18 mouse cellular contexts compared by ENCODE assay signal in the genomic region with DNA sequence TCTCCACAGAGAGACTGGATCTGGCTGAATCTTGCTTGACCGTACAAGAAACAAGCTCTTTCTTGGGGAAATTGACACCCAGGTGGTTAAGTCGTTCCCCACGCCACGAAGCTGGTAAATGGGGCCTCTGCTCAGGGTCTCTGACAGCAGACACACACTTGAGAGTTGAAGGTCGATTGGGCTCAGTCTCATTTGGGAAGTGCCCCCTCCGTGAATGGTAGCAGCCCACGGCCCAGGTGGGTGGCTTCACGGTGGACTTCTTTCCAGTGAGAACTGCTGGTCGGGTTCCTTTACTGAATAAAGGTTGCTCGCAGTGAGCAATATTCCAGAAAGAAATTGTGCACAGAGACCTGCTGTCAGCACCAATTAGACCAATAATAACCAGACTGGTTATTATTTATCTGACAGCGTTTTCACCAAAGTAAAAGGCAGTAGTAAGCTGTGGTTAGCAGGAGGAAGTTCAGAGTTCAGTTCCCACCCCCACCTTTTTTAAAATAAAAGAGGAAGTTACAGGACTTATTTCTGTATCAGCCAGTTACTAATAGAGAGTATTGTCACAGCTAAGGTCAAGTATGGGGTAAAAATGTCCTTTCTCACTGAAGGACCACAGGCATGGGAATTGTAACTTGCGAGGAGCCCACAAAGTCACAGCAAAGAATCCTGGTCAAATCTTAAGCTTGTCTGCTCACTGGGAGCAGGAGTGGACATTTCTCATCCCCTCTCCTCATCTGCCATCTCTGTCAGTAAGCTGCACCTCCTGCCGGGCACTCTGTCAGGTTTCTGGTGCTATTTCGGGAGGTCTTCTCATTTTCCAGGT. TPM values are rescaled to one million over a fixed set of nuclear protein-coding genes. Genes with fewer than 3 reads are reported as not detected.
DNase-seq lines count a peak whose midpoint lies in the region; ATAC-seq and TF ChIP-seq lines count a peak whose summit lies in the region.
"Had no signal": no experiment of that assay in that cellular context is flagged by ENCODE, and none has a peak within 500 bp of the region (broad histone marks: within the 10 kb centered on the region; RNA-seq: fewer than 3 reads in every experiment).

No protein-coding gene starts in this region.

- no peak for TF ChIP-seq POLR2A in bone marrow, adult 2 months (IDR thresholded peaks at IDR 0.05; ENCODE audit: borderline replicate concordance, control insufficient read depth, low read depth, low read length)
- TF ChIP-seq POLR2A in spleen, adult 2 months (IDR thresholded peaks at IDR 0.05; ENCODE audit: low read depth, low read length), result no peak

- H3K4me3 ChIP-seq in liver, postnatal 0 days (ENCODE audit: low read depth, low read length), result no peak overlapping the region
- no peak overlapping the region for H3K4me3 ChIP-seq in liver, embryonic 12.5 days
- H3K4me3 ChIP-seq in bone marrow, adult 2 months (replicated peaks; ENCODE audit: control insufficient read depth, low read depth, low read length), result no peak overlapping the region
- H3K4me3 ChIP-seq in megakaryocyte, embryonic 14.5 days (replicated peaks), result peak overlapping the region; percentile 77
- peak overlapping the region; percentile 22 for H3K4me3 ChIP-seq in spleen, adult 2 months (ENCODE audit: extremely low read depth, insufficient read depth, insufficient read length)
- no peak overlapping the region for H3K4me3 ChIP-seq in forebrain, embryonic 12.5 days (replicated peaks)
- no peak overlapping the region for H3K4me3 ChIP-seq in forebrain, embryonic 10.5 days
- H3K4me3 ChIP-seq: forebrain, embryonic 15.5 days; gastrocnemius, adult 2 months; hindbrain, embryonic 15.5 days; limb, embryonic 13.5 days; midbrain, embryonic 12.5 days had no signal

- no peaks in the 10 kb centered on the region for H3K9me3 ChIP-seq in liver, postnatal 0 days (ENCODE audit: low read length)
- H3K9me3 ChIP-seq in liver, embryonic 12.5 days (replicated peaks), result no peaks in the 10 kb centered on the region
- H3K9me3 ChIP-seq in megakaryocyte, embryonic 14.5 days, result peaks cover 10% of the 10 kb centered on the region
- H3K9me3 ChIP-seq in forebrain, embryonic 12.5 days, result no peaks in the 10 kb centered on the region
- H3K9me3 ChIP-seq in forebrain, embryonic 10.5 days, result no peaks in the 10 kb centered on the region
- H3K9me3 ChIP-seq: forebrain, embryonic 15.5 days; hindbrain, embryonic 15.5 days; limb, embryonic 13.5 days; midbrain, embryonic 12.5 days had no signal

- no peak for DNase-seq in liver, postnatal 0 days
- peak; percentile 31 to 67 for DNase-seq in spleen, adult 2 months (ENCODE audit: low read depth in 1 of 2, low spot score in 2 of 2)
- DNase-seq in adrenal gland, postnatal 10 days, result no peak
- no peak for DNase-seq in forebrain, embryonic 10.5 days (ENCODE audit: extremely low spot score, low spot score)
- DNase-seq: cerebellum, adult 2 months; gastrocnemius, adult 2 months; heart, adult 18-20 months; kidney, adult 2 months; right cerebral cortex, postnatal 14 days; thymus, adult 2 months had no signal

- H3K4me1 ChIP-seq in liver, postnatal 0 days (ENCODE audit: insufficient read depth), result peaks cover 2% of the 10 kb centered on the region; the same call in 1 of the 2 replicates
- no peaks in the 10 kb centered on the region for H3K4me1 ChIP-seq in liver, embryonic 12.5 days
- H3K4me1 ChIP-seq in bone marrow, adult 2 months (ENCODE audit: control insufficient read depth, insufficient read depth, low read length), result peaks cover 12% of the 10 kb centered on the region; the same call in 1 of the 2 replicates
- H3K4me1 ChIP-seq in megakaryocyte, embryonic 14.5 days, result peaks cover 66% of the 10 kb centered on the region
- peaks cover 35% of the 10 kb centered on the region; the same call in 1 of the 2 replicates for H3K4me1 ChIP-seq in spleen, adult 2 months (ENCODE audit: control insufficient read depth, insufficient read depth, insufficient read length)
- no peaks in the 10 kb centered on the region; the same call in 1 of the 2 replicates for H3K4me1 ChIP-seq in forebrain, embryonic 12.5 days
- H3K4me1 ChIP-seq in forebrain, embryonic 10.5 days, result peaks cover 6% of the 10 kb centered on the region; the same call in 1 of the 2 replicates
- H3K4me1 ChIP-seq: forebrain, embryonic 15.5 days had no signal

- no peak for TF ChIP-seq EP300 in liver, postnatal 0 days (IDR thresholded peaks at IDR 0.05; ENCODE audit: low read depth)

- ATAC-seq in liver, postnatal 0 days, result no peak; the same call in 1 of the 2 replicates
- ATAC-seq in liver, embryonic 12.5 days, result no peak
- ATAC-seq in forebrain, embryonic 12.5 days (ENCODE audit: low FRiP score), result no peak
- ATAC-seq: forebrain, embryonic 15.5 days had no signal

- H3K9ac ChIP-seq in liver, postnatal 0 days (replicated peaks), result no peak overlapping the region
- H3K9ac ChIP-seq in liver, embryonic 12.5 days, result no peak overlapping the region
- H3K9ac ChIP-seq in forebrain, embryonic 12.5 days, result no peak overlapping the region
- H3K9ac ChIP-seq: forebrain, embryonic 15.5 days; hindbrain, embryonic 15.5 days; limb, embryonic 13.5 days; midbrain, embryonic 12.5 days had no signal

- H3K36me3 ChIP-seq in liver, postnatal 0 days (replicated peaks; ENCODE audit: insufficient read depth, low read length), result no peaks in the 10 kb centered on the region
- no peaks in the 10 kb centered on the region for H3K36me3 ChIP-seq in liver, embryonic 12.5 days
- H3K36me3 ChIP-seq in megakaryocyte, embryonic 14.5 days (replicated peaks; ENCODE audit: low read length), result peaks cover 5% of the 10 kb centered on the region
- peaks cover 4% of the 10 kb centered on the region; the same call in 1 of the 2 replicates for H3K36me3 ChIP-seq in spleen, adult 2 months (ENCODE audit: control insufficient read depth, insufficient read depth, low read length)
- no peaks in the 10 kb centered on the region for H3K36me3 ChIP-seq in forebrain, embryonic 12.5 days (replicated peaks)
- no peaks in the 10 kb centered on the region for H3K36me3 ChIP-seq in forebrain, embryonic 10.5 days (replicated peaks)
- H3K36me3 ChIP-seq: forebrain, embryonic 15.5 days; hindbrain, embryonic 15.5 days; limb, embryonic 13.5 days; midbrain, embryonic 12.5 days had no signal

- WGBS in liver, postnatal 0 days (ENCODE audit: insufficient replicate concordance), result 34% methylated on average over 14 of the region's 14 CpGs
- 31% methylated on average over 14 of the region's 14 CpGs for WGBS in liver, embryonic 12.5 days (ENCODE audit: insufficient replicate concordance)
- WGBS in bone marrow, adult 2 months, result 4% methylated on average over 14 of the region's 14 CpGs
- 11% methylated on average over 14 of the region's 14 CpGs for WGBS in spleen, adult 2 months
- WGBS in forebrain, embryonic 12.5 days, result 83% methylated on average over 14 of the region's 14 CpGs
- WGBS in forebrain, embryonic 10.5 days, result 85% methylated on average over 14 of the region's 14 CpGs

- H3K27me3 ChIP-seq in liver, postnatal 0 days (ENCODE audit: insufficient read depth, low read length), result no peaks in the 10 kb centered on the region
- no peaks in the 10 kb centered on the region for H3K27me3 ChIP-seq in liver, embryonic 12.5 days (replicated peaks)
- H3K27me3 ChIP-seq in megakaryocyte, embryonic 14.5 days (replicated peaks), result no peaks in the 10 kb centered on the region
- no peaks in the 10 kb centered on the region for H3K27me3 ChIP-seq in spleen, adult 2 months (ENCODE audit: control insufficient read depth, insufficient read depth, low read length)
- H3K27me3 ChIP-seq in forebrain, embryonic 12.5 days, result no peaks in the 10 kb centered on the region
- H3K27me3 ChIP-seq in forebrain, embryonic 10.5 days (ENCODE audit: poor library complexity, severe bottlenecking), result no peaks in the 10 kb centered on the region
- H3K27me3 ChIP-seq: forebrain, embryonic 15.5 days; hindbrain, embryonic 15.5 days; midbrain, embryonic 12.5 days had no signal

- H3K27ac ChIP-seq in liver, postnatal 0 days (ENCODE audit: low read depth), result 0 out of 2 replicates have a peak overlapping the region, but pooled peaks have one; percentile 30
- H3K27ac ChIP-seq in liver, embryonic 12.5 days, result no peak overlapping the region
- H3K27ac ChIP-seq in bone marrow, adult 2 months (ENCODE audit: control insufficient read depth, insufficient read depth, low read depth, low read length, poor library complexity), result peak overlapping the region; percentile 85
- peak overlapping the region; percentile 92 for H3K27ac ChIP-seq in spleen, adult 2 months (ENCODE audit: insufficient read depth, low read length)
- H3K27ac ChIP-seq in forebrain, embryonic 12.5 days, result no peak overlapping the region
- H3K27ac ChIP-seq in forebrain, embryonic 10.5 days, result no peak overlapping the region
- H3K27ac ChIP-seq: forebrain, embryonic 15.5 days; gastrocnemius, adult 2 months; hindbrain, embryonic 15.5 days; limb, embryonic 13.5 days; midbrain, embryonic 12.5 days had no signal

- TF ChIP-seq CTCF in liver, postnatal 0 days (IDR thresholded peaks at IDR 0.05; ENCODE audit: low read depth), result no peak
- no peak for TF ChIP-seq CTCF in bone marrow, adult 2 months (IDR thresholded peaks at IDR 0.05; ENCODE audit: control insufficient read depth, insufficient read depth, low read length)
- TF ChIP-seq CTCF in spleen, adult 2 months (IDR thresholded peaks at IDR 0.05; ENCODE audit: extremely low read depth, insufficient read depth, insufficient read length, insufficient replicate concordance), result no peak

- peak overlapping the region; percentile 33 for H3K4me2 ChIP-seq in liver, postnatal 0 days (ENCODE audit: low read depth, low read length)
- no peak overlapping the region for H3K4me2 ChIP-seq in liver, embryonic 12.5 days
- H3K4me2 ChIP-seq in forebrain, embryonic 12.5 days, result no peak overlapping the region
- H3K4me2 ChIP-seq: forebrain, embryonic 15.5 days; hindbrain, embryonic 15.5 days; limb, embryonic 13.5 days; midbrain, embryonic 12.5 days had no signal

RNA-seq across cellular contexts. Expression of a gene that starts 21.6 kb away (rescaled TPM):
- 8.1 TPM in 2 replicates for polyA plus RNA-seq in liver, postnatal 0 days (2015; fragmentation: Nextera tagmentation; extraction: Ambion mirVana)
- 2.0 and 2.3 TPM in 2 replicates for polyA plus RNA-seq in liver, embryonic 12.5 days (2016; fragmentation: Nextera tagmentation; extraction: Ambion mirVana)
- polyA plus RNA-seq in bone marrow, adult 2 months (2011; ENCODE audit: insufficient read depth, insufficient read length, low replicate concordance, missing spikeins), result 47.9 and 115 TPM in 2 replicates
- polyA plus RNA-seq in megakaryocyte, embryonic 14.5 days (2012; ENCODE audit: insufficient read depth, low replicate concordance), result 0.82 and 0.83 TPM in 2 replicates
- polyA plus RNA-seq in spleen, adult 2 months (2012; rRNA removed), result 106 and 118 TPM in 2 replicates
- polyA plus RNA-seq in forebrain, embryonic 12.5 days (2016; fragmentation: Nextera tagmentation; extraction: Ambion mirVana), result 18.5 and 20.5 TPM in 2 replicates
- 10 to 100 TPM; 13.4 to 13.5 TPM for total RNA-seq in adrenal gland, postnatal 10 days (2021)
- 3.5 and 4.6 TPM in 2 replicates for polyA plus RNA-seq in forebrain, embryonic 10.5 days (2016; fragmentation: Nextera tagmentation; extraction: Ambion mirVana)

Comparison
In these comparisons a context has a peak if more than half of its experiments do, and no peak if none do; other contexts are left out.
1. H3K27ac ChIP-seq: peak in liver, postnatal 0 days (single experiment), bone marrow, adult 2 months (single experiment) and spleen, adult 2 months (single experiment); none in liver, embryonic 12.5 days (single experiment), forebrain, embryonic 12.5 days (single experiment) and forebrain, embryonic 10.5 days (single experiment).
2. DNase-seq: peak in spleen, adult 2 months (2 of 2); none in liver, postnatal 0 days (single experiment), adrenal gland, postnatal 10 days (single experiment) and forebrain, embryonic 10.5 days (single experiment).
3. H3K4me3 ChIP-seq: peak in megakaryocyte, embryonic 14.5 days (single experiment) and spleen, adult 2 months (single experiment); none in liver, postnatal 0 days (single experiment), liver, embryonic 12.5 days (single experiment), bone marrow, adult 2 months (single experiment), forebrain, embryonic 12.5 days (single experiment) and forebrain, embryonic 10.5 days (single experiment).